Mouse (Mus musculus) midbrain, embryonic 11.5 days (tissue): Measurements from ENCODE around the gene Pou5f1. TPM values are rescaled to one million over a fixed set of nuclear protein-coding genes. Genes with fewer than 3 reads are reported as not detected.
A peak's percentile ranks its signal among the peaks of the same experiment; 100 is the strongest.

Source experiments
- ATAC-seq: fragments of 200-750 bp; cut with Nextera tagmentation; 2 replicates; pipeline ENCODE4 v1.8.0; 2017; ENCODE audit warnings: moderate TSS enrichment, moderate library complexity; ENCODE audit not compliant: low FRiP score
- DNase-seq: peaks from one replicate; pipeline ENCODE4 v3.0.0; 2015; ENCODE audit warnings: low spot score; ENCODE audit errors: missing footprints
- H3K27ac ChIP-seq: fragments of 300-500 bp; sonication (generic); 2 replicates; pipeline ENCODE4 v1.5.1; 2014; ENCODE audit warnings: low read depth, low read length
- H3K27me3 ChIP-seq: fragments of 300-500 bp; sonication (generic); 2 replicates; pipeline ENCODE4 v1.6.1; 2014; ENCODE audit warnings: mild to moderate bottlenecking, low read length, moderate library complexity, mixed read lengths; ENCODE audit not compliant: control insufficient read depth, insufficient read depth
- H3K36me3 ChIP-seq: fragments of 300-500 bp; sonication (generic); 2 replicates; pipeline ENCODE4 v1.6.1; 2014; ENCODE audit warnings: mild to moderate bottlenecking, low read length, moderate library complexity, mixed read lengths; ENCODE audit not compliant: control insufficient read depth, insufficient read depth
- H3K4me1 ChIP-seq: fragments of 300-500 bp; sonication (generic); 2 replicates; pipeline ENCODE4 v1.6.1; 2014; ENCODE audit warnings: low read length; ENCODE audit not compliant: control insufficient read depth, insufficient read depth
- H3K4me2 ChIP-seq: fragments of 300-500 bp; sonication (generic); 2 replicates; pipeline ENCODE4 v1.6.1; 2014; ENCODE audit warnings: mild to moderate bottlenecking, moderate library complexity
- H3K4me3 ChIP-seq: fragments of 300-500 bp; sonication (generic); 2 replicates; pipeline ENCODE4 v1.5.1; 2014; ENCODE audit warnings: low read depth, low read length
- H3K9ac ChIP-seq: fragments of 300-500 bp; sonication (generic); 2 replicates; pipeline ENCODE4 v1.6.1; 2014; ENCODE audit warnings: low read length
- H3K9me3 ChIP-seq: fragments of 300-500 bp; sonication (generic); 2 replicates; pipeline ENCODE4 v1.6.1; 2016; ENCODE audit warnings: low read length; ENCODE audit not compliant: control insufficient read depth
- WGBS: fragments of 180-500 bp; shearing (Covaris S2); extraction: QIAGEN DNeasy Blood & Tissue Kit; methylation state at CpG from one replicate; pipeline ENCODE4 v1.1.7; 2014; 5-methylcytosine and 5-hydroxymethylcytosine counted together
- polyA plus RNA-seq: library from polyadenylated mRNA; unstranded; fragments of >200 nt; fragmentation: Nextera tagmentation; extraction: Ambion mirVana; gene quantifications from 2 replicates; pipeline ENCODE4 v1.2.1, GENCODE M21; 2014

Gene Pou5f1
- polyA plus RNA-seq, 1 experiment from 2014 or later = not detected

DNA sequence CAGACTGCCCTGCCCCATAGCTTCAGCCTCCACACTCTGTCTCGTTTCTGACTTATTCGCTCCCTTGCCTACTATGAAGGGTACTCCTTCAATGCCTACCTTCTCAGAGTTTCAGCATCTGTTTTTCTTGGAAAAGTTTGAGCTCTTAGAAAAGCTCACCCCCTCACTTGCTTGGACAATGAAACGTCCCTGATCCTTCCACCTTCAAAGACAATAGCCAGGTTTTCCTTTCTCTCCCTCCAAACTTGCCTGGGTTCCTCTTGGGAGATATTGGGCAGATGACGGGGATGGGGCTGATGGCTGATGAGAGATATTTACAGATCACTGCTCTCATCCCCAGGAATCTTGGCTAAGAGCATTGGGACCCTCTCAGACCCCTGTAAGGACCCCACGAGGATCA, 48.5 kb downstream of the Pou5f1 start:
- no peak overlapping the region for H3K9ac ChIP-seq
- ATAC-seq (no peak), DNase-seq (no peak)
- no peaks in the 10 kb centered on the region for H3K27me3 ChIP-seq
- no peaks in the 10 kb centered on the region for H3K36me3 ChIP-seq
- 83% methylated on average over 5 of the region's 5 CpGs for WGBS
- no peaks in the 10 kb centered on the region for H3K4me1 ChIP-seq
- H3K27ac ChIP-seq = no peak overlapping the region
- no peak overlapping the region for H3K4me2 ChIP-seq
- no peaks in the 10 kb centered on the region for H3K9me3 ChIP-seq
- H3K4me3 ChIP-seq = no peak overlapping the region

DNA sequence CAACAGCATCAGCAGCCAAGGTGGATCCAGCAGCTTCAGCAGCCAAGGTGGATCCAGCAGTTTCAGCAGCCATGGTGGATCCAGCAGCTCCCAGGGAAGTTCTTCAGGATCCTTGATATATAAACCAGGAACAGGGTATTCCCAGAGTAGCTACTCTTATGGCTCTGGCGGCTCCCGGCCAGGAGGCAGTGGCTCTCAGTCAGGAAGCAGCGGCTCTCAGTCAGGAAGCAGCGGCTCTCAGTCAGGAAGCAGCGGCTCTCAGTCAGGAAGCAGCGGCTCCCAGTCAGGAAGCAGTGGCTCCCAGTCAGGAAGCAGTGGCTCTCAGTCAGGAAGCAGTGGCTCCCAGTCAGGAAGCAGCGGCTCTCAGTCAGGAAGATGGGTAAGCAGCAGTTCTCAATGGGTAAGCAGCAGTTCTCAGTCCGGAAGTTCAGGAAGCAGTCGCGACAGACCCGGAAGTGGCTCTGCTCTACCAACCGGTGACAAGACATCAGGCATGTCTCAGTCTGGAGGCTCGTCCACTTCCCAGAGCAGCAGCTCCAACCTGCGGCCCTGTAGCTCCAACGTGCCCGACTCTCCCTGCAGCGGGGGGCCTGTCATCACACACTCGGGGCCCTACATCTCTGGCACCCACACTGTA, 49.1 kb downstream of the Pou5f1 start:
- no peaks in the 10 kb centered on the region for H3K4me1 ChIP-seq

DNA sequence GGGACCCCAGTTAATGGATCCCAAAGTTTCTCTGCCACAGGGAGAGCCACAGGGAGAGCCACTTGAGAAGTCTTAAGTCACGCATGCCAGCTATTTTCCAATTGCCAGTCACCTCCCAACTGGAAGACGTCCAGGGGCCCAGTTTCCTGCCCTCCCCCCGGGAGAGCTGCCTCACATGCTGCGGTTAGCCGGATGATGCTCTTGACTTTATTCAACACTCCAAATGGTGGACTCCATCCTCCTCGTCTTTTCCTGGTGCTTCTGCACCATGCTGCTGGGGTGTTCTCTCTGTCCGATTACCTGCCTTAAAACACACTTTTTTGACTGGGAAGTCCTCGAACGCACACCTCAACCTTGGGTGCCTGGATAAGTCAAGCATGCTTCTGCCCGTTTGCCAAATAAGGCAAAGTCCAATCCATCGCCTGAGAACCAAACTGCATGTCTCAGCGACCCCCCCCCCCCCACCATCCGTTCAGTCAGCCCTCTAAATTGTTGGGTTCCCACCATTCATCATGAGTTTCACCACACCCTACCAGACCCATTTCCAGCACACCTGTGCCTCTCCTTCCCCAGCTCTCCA, 50.5 kb downstream of the Pou5f1 start:
- H3K9me3 ChIP-seq = no peaks in the 10 kb centered on the region
- no peak overlapping the region for H3K27ac ChIP-seq
- H3K4me3 ChIP-seq = no peak overlapping the region
- ATAC-seq (no peak), DNase-seq (no peak)
- H3K9ac ChIP-seq = no peak overlapping the region
- 87% methylated on average over 13 of the region's 13 CpGs for WGBS
- H3K4me1 ChIP-seq = no peaks in the 10 kb centered on the region
- H3K4me2 ChIP-seq = no peak overlapping the region
- no peaks in the 10 kb centered on the region for H3K27me3 ChIP-seq
- H3K36me3 ChIP-seq = no peaks in the 10 kb centered on the region

More for the DNA sequence above, 49.1 kb downstream of the Pou5f1 start:
- Histone ChIP-seq H3K27me3 (no peaks in the 10 kb centered on the region), H3K9me3 (no peaks in the 10 kb centered on the region), H3K36me3 (no peaks in the 10 kb centered on the region), H3K4me3 (no peak overlapping the region), H3K27ac (no peak overlapping the region), H3K4me2 (no peak overlapping the region), H3K9ac (no peak overlapping the region)
- 93% methylated on average over 18 of the region's 18 CpGs for WGBS
- no peak for DNase-seq
- ATAC-seq = no peak

DNA sequence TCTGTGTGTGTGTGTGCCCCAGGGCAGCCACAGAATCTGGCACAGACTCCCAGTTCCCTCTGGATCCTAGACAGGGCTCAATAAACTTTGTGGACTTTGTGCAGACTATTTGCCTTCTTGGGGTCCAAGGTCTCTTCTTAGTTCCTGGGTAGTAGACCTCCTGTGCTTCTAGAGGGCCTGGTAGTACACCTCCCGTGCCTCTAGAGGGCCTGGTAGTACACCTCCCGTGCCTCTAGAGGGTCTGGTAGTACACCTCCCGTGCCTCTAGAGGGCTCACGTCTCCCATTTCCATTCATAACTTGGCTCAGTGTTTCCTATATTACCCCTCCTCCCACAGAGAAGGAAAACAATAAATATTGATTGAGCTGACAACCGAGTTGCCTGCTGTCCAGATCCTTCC, 51.0 kb downstream of the Pou5f1 start:
- DNase-seq (peak; percentile 93), ATAC-seq (no peak)
- no peaks in the 10 kb centered on the region for H3K36me3 ChIP-seq
- no peaks in the 10 kb centered on the region for H3K9me3 ChIP-seq
- H3K27ac ChIP-seq = no peak overlapping the region
- no peaks in the 10 kb centered on the region for H3K27me3 ChIP-seq
- no peak overlapping the region for H3K4me2 ChIP-seq
- 30% methylated on average over 5 of the region's 5 CpGs for WGBS
- no peak overlapping the region for H3K9ac ChIP-seq
- H3K4me1 ChIP-seq = no peaks in the 10 kb centered on the region
- H3K4me3 ChIP-seq = no peak overlapping the region

DNA sequence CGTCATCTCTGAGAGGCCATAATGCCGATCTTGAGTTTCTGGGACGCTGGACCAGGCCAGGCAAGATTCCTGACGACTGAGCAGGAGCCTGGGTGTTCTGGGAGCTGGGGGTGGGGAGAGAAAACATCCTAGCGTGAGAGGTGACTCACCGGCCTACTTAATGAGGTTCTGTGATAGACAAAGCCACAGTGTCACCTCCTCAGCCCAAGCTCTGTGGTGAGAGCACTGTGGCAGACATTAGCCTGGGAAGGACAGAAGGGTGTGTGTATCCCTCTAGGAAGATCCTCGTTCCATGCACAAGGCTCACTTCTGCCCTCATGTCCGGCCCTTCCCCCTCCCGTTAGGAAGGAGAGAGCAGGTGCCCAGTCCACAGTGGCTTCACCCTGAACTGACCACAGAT, 51.5 kb downstream of the Pou5f1 start:
- H3K27ac ChIP-seq = no peak overlapping the region
- H3K4me2 ChIP-seq = no peak overlapping the region
- no peaks in the 10 kb centered on the region for H3K36me3 ChIP-seq
- peak; percentile 84 for DNase-seq
- H3K4me3 ChIP-seq = no peak overlapping the region
- no peak for ATAC-seq
- no peaks in the 10 kb centered on the region for H3K4me1 ChIP-seq
- no peaks in the 10 kb centered on the region for H3K9me3 ChIP-seq
- H3K27me3 ChIP-seq = no peaks in the 10 kb centered on the region
- no peak overlapping the region for H3K9ac ChIP-seq
- WGBS = 78% methylated on average over 9 of the region's 9 CpGs

DNA sequence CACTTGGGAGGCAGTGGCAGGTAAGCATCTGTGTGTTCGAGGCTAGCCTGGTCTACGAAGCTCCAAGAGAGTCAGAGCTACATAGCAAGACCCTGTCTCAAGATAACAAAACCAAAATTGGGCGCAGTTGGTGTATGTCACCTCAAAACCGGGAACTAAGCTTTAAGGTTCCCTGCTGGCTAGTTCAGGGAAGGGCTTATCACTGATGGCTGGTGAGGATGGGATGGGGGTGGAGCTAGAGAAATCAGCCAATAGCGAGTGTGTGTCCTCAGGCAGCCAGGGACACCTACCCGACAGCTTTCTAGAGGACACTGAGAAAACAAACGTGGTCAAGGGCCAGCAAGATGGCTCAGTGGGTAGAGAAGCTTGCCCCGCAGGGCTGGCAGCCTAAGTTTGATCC, 52.4 kb downstream of the Pou5f1 start:
- 59% methylated on average over 8 of the region's 8 CpGs for WGBS
- H3K4me2 ChIP-seq = no peak overlapping the region
- DNase-seq = no peak
- H3K27me3 ChIP-seq = no peaks in the 10 kb centered on the region
- H3K27ac ChIP-seq = no peak overlapping the region
- no peak for ATAC-seq
- no peaks in the 10 kb centered on the region for H3K36me3 ChIP-seq
- H3K9ac ChIP-seq = no peak overlapping the region
- no peaks in the 10 kb centered on the region for H3K4me1 ChIP-seq
- H3K9me3 ChIP-seq = no peaks in the 10 kb centered on the region
- H3K4me3 ChIP-seq = no peak overlapping the region

Other genes with a start within 250 kb of the Pou5f1 start
- 42.2 and 45.9 TPM in 2 replicates for gene H2-D1, start 243.3 kb upstream of the Pou5f1 start, polyA plus RNA-seq
- not detected in 2 replicates for gene H2-Q1, start 185.6 kb upstream of the Pou5f1 start, polyA plus RNA-seq
- gene H2-Q2, start 163.8 kb upstream of the Pou5f1 start, polyA plus RNA-seq = 0.22 and 0.34 TPM in 2 replicates
- gene H2-Q4, start 126.4 kb upstream of the Pou5f1 start, polyA plus RNA-seq = 1.9 and 2.5 TPM in 2 replicates
- gene H2-Q6, start 81.2 kb upstream of the Pou5f1 start, polyA plus RNA-seq = 0.33 and 0.93 TPM in 2 replicates
- gene H2-Q7, start 66.9 kb upstream of the Pou5f1 start, polyA plus RNA-seq = 9.3 and 10.0 TPM in 2 replicates
- gene H2-Q10, start 35.9 kb upstream of the Pou5f1 start, polyA plus RNA-seq = 0.11 and 0.12 TPM in 2 replicates
- gene Tcf19, start 10.8 kb downstream of the Pou5f1 start, polyA plus RNA-seq = 56.7 and 57.7 TPM in 2 replicates
- gene Cchcr1, start 11.1 kb downstream of the Pou5f1 start, polyA plus RNA-seq = 8.9 and 10.8 TPM in 2 replicates
- 0.22 and 0.46 TPM in 2 replicates for gene Psors1c2, start 27.2 kb downstream of the Pou5f1 start, polyA plus RNA-seq
- 0.08 TPM in 1 of 2 replicates, not detected in the other for gene Cdsn, start 46.1 kb downstream of the Pou5f1 start, polyA plus RNA-seq
- gene 2300002M23Rik, start 61.4 kb downstream of the Pou5f1 start, polyA plus RNA-seq = not detected in 2 replicates
- gene Sfta2, start 95.5 kb downstream of the Pou5f1 start, polyA plus RNA-seq = not detected in 2 replicates
- gene Gm9573, start 120.6 kb downstream of the Pou5f1 start, polyA plus RNA-seq = not detected in 2 replicates
- gene Mucl3, start 137.7 kb downstream of the Pou5f1 start, polyA plus RNA-seq = 0.14 TPM in 1 of 2 replicates, not detected in the other
- gene Vars2, start 161.6 kb downstream of the Pou5f1 start, polyA plus RNA-seq = 9.8 and 10.5 TPM in 2 replicates
- 39.3 TPM in 2 replicates for gene Gtf2h4, start 167.7 kb downstream of the Pou5f1 start, polyA plus RNA-seq
- 78.4 and 92.1 TPM in 2 replicates for gene Ddr1, start 198.6 kb downstream of the Pou5f1 start, polyA plus RNA-seq